Mouse (Mus musculus) forebrain, embryonic 14.5 days (tissue): ENCODE measurements around the gene Cux2. TPM values are rescaled to one million over a fixed set of nuclear protein-coding genes. Genes with fewer than 3 reads are reported as not detected.

Source experiments
- ATAC-seq: fragments of 200-750 bp; cut with Nextera tagmentation; 2 replicates; pipeline ENCODE4 v1.8.0; 2017; ENCODE audit warnings: mild to moderate bottlenecking, moderate library complexity
- DNase-seq: peaks from one replicate; pipeline ENCODE4 v3.0.0-alpha.2; 2015; ENCODE audit warnings: low spot score
- H3K27ac ChIP-seq: fragments of 300-500 bp; sonication (generic); 2 replicates; pipeline ENCODE4 v1.5.1; 2014; ENCODE audit warnings: low read depth, mild to moderate bottlenecking, control low read depth, low read length, moderate library complexity
- H3K27me3 ChIP-seq: fragments of 300-500 bp; sonication (generic); replicated peaks from 2 replicates; pipeline ENCODE4 v1.6.1; 2014; ENCODE audit warnings: low read length, control low read depth, mixed read lengths; ENCODE audit not compliant: control insufficient read depth, insufficient read depth
- H3K36me3 ChIP-seq: fragments of 300-500 bp; sonication (generic); 2 replicates; pipeline ENCODE4 v1.6.1; 2014; ENCODE audit warnings: low read length, control low read depth; ENCODE audit not compliant: control insufficient read depth, insufficient read depth
- H3K4me1 ChIP-seq: fragments of 300-500 bp; sonication (generic); 2 replicates; pipeline ENCODE4 v1.6.1; 2014; ENCODE audit warnings: antibody characterized with exemption, low read length, control low read depth; ENCODE audit not compliant: control insufficient read depth, insufficient read depth
- H3K4me2 ChIP-seq: fragments of 300-500 bp; sonication (generic); 2 replicates; pipeline ENCODE4 v1.6.1; 2014; ENCODE audit warnings: mild to moderate bottlenecking, control low read depth, low read length
- H3K4me3 ChIP-seq: fragments of 300-500 bp; sonication (generic); 2 replicates; pipeline ENCODE4 v1.5.1; 2014; ENCODE audit warnings: low read depth, low read length, control low read depth
- H3K9ac ChIP-seq: fragments of 300-500 bp; sonication (generic); 2 replicates; pipeline ENCODE4 v1.6.1; 2014; ENCODE audit warnings: mild to moderate bottlenecking, low read length, control low read depth, moderate library complexity
- H3K9me3 ChIP-seq: fragments of 300-500 bp; sonication (generic); replicated peaks from 2 replicates; pipeline ENCODE4 v1.6.1; 2016; ENCODE audit warnings: low read length, control low read depth, mixed read lengths; ENCODE audit not compliant: control insufficient read depth
- WGBS: fragments of 180-500 bp; shearing (Covaris S2); extraction: QIAGEN DNeasy Blood & Tissue Kit; methylation state at CpG from one replicate; pipeline ENCODE4 v1.1.7; 2014; 5-methylcytosine and 5-hydroxymethylcytosine counted together
- polyA plus RNA-seq: library from polyadenylated mRNA; unstranded; fragments of >200 nt; fragmentation: Nextera tagmentation; extraction: Ambion mirVana; gene quantifications from 2 replicates; pipeline ENCODE4 v1.2.1, GENCODE M21; 2014

Gene Cux2
- polyA plus RNA-seq, 1 experiment from 2014 or later, result 16.7 TPM

DNA sequence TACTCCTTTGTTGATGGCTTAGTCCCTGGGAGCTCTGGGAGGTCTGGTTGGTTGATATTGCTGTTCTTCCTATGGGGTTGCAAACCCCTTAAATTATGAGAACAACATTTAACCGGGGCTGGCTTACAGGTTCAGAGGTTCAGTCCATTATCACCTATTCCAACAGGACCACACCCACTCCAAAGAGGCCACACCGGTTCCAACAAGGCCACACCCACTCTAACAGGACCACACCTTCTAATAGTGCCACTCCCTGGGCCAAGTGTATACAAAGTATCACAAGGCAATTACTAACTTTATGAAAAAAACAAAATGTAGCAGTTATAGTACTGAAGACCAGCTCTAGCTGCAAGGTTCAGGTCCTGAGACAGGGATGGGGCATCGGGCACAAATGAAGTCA lies 34.6 kb upstream of the Cux2 start:
- Histone ChIP-seq H3K4me3 (no peak overlapping the region), H3K9ac (no peak overlapping the region), H3K4me1 (peaks cover 8% of the 10 kb centered on the region; the same call in 1 of the 2 replicates), H3K36me3 (no peaks in the 10 kb centered on the region), H3K9me3 (no peaks in the 10 kb centered on the region), H3K4me2 (no peak overlapping the region), H3K27ac (no peak overlapping the region), H3K27me3 (no peaks in the 10 kb centered on the region)
- DNase-seq (no peak), ATAC-seq (no peak)
- WGBS, result 77% methylated on average over 3 of the region's 3 CpGs

GRCm38 (mm10) chr5:122083282-122083681 lies 33.4 kb upstream of the Cux2 start:
- 94% methylated on average over 2 of the region's 2 CpGs for WGBS
- DNase-seq (no peak), ATAC-seq (no peak)
- Histone ChIP-seq H3K4me2 (no peak overlapping the region), H3K36me3 (no peaks in the 10 kb centered on the region), H3K9ac (no peak overlapping the region), H3K4me1 (peaks cover 8% of the 10 kb centered on the region; the same call in 1 of the 2 replicates), H3K4me3 (no peak overlapping the region), H3K27ac (no peak overlapping the region), H3K27me3 (no peaks in the 10 kb centered on the region), H3K9me3 (no peaks in the 10 kb centered on the region)

DNA sequence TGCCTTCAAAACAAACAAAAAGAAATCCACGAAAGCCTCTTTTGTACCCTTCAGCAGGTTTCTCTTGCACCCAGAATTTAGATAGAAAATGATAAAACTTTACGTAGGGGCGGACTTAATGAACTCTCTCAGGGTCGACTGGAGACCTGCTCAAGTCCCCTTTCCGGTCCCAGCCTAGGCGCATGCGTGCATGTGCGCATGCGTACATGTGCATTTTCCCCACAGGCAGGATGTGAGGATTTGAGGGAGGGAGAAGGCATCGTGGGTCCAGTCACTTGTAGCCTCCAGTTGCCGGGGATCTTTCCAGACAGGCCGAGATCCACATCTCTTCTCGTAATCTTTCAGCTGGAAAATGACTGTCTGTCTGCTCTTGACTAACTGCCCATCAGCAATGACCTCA lies 31.6 kb upstream of the Cux2 start:
- no peak overlapping the region for H3K9ac ChIP-seq
- WGBS, result 89% methylated on average over 13 of the region's 13 CpGs
- H3K9me3 ChIP-seq, result no peaks in the 10 kb centered on the region
- no peak overlapping the region for H3K4me3 ChIP-seq
- DNase-seq (no peak), ATAC-seq (no peak)
- no peak overlapping the region for H3K4me2 ChIP-seq
- H3K4me1 ChIP-seq, result peaks cover 8% of the 10 kb centered on the region; the same call in 1 of the 2 replicates
- H3K27ac ChIP-seq, result no peak overlapping the region
- H3K36me3 ChIP-seq, result no peaks in the 10 kb centered on the region
- no peaks in the 10 kb centered on the region for H3K27me3 ChIP-seq

- H3K4me2 ChIP-seq, result no peak overlapping the region
- ATAC-seq (peak; percentile 92), DNase-seq (peak; percentile 95)
- no peaks in the 10 kb centered on the region for H3K27me3 ChIP-seq
- WGBS, result 48% methylated on average over 11 of the region's 11 CpGs
- no peaks in the 10 kb centered on the region for H3K36me3 ChIP-seq
- H3K9ac ChIP-seq, result no peak overlapping the region
- H3K4me3 ChIP-seq, result no peak overlapping the region
- peak overlapping the region; percentile 73 for H3K27ac ChIP-seq
- peaks cover 6% of the 10 kb centered on the region; the same call in 1 of the 2 replicates for H3K4me1 ChIP-seq
- H3K9me3 ChIP-seq, result no peaks in the 10 kb centered on the region
Observed at GRCm38 (mm10) chr5:122080930-122081329, 31.0 kb upstream of the Cux2 start.

GRCm38 (mm10) chr5:122079796-122080195 lies 29.9 kb upstream of the Cux2 start:
- Histone ChIP-seq H3K4me3 (no peak overlapping the region), H3K9ac (no peak overlapping the region), H3K4me1 (peaks cover 3% of the 10 kb centered on the region; the same call in 1 of the 2 replicates), H3K27ac (no peak overlapping the region), H3K9me3 (no peaks in the 10 kb centered on the region), H3K36me3 (no peaks in the 10 kb centered on the region), H3K27me3 (no peaks in the 10 kb centered on the region), H3K4me2 (no peak overlapping the region)
- ATAC-seq, result no peak
- 82% methylated on average over 7 of the region's 7 CpGs for WGBS
- DNase-seq, result no peak

DNA sequence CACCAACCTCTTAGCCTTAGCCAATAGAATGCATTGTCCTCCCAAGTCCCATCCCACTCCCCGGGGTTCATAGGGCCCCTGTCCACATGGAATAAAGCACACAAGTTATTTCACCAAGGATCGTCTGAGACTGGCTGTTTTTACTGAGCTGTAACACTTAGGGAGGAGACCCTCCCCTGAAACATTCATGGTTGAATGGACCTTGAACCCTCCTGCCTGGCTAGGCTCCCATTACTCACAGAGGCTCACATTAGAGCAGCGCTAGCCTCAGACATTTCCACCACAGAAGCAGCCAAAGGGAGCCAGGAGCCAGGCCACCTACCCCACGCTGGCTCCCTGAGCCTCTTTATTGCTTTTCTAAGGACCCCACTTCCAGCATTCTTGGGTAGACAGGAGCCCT lies 27.3 kb upstream of the Cux2 start:
- WGBS, result 70% methylated on average over 4 of the region's 4 CpGs
- Histone ChIP-seq H3K27ac (no peak overlapping the region), H3K9ac (no peak overlapping the region), H3K4me1 (peaks cover 3% of the 10 kb centered on the region; the same call in 1 of the 2 replicates), H3K4me3 (no peak overlapping the region), H3K9me3 (no peaks in the 10 kb centered on the region), H3K4me2 (no peak overlapping the region), H3K36me3 (no peaks in the 10 kb centered on the region), H3K27me3 (no peaks in the 10 kb centered on the region)
- ATAC-seq (no peak), DNase-seq (no peak)

- DNase-seq (no peak), ATAC-seq (no peak)
- Histone ChIP-seq H3K27ac (no peak overlapping the region), H3K4me2 (no peak overlapping the region), H3K9ac (no peak overlapping the region), H3K4me1 (peaks cover 2% of the 10 kb centered on the region; the same call in 1 of the 2 replicates), H3K36me3 (no peaks in the 10 kb centered on the region), H3K9me3 (no peaks in the 10 kb centered on the region), H3K27me3 (no peaks in the 10 kb centered on the region), H3K4me3 (no peak overlapping the region)
- 58% methylated on average over 3 of the region's 3 CpGs for WGBS
Observed at GRCm38 (mm10) chr5:122075736-122076135, 25.8 kb upstream of the Cux2 start.

GRCm38 (mm10) chr5:122071997-122072396 lies 22.1 kb upstream of the Cux2 start:
- ATAC-seq, result no peak

DNA sequence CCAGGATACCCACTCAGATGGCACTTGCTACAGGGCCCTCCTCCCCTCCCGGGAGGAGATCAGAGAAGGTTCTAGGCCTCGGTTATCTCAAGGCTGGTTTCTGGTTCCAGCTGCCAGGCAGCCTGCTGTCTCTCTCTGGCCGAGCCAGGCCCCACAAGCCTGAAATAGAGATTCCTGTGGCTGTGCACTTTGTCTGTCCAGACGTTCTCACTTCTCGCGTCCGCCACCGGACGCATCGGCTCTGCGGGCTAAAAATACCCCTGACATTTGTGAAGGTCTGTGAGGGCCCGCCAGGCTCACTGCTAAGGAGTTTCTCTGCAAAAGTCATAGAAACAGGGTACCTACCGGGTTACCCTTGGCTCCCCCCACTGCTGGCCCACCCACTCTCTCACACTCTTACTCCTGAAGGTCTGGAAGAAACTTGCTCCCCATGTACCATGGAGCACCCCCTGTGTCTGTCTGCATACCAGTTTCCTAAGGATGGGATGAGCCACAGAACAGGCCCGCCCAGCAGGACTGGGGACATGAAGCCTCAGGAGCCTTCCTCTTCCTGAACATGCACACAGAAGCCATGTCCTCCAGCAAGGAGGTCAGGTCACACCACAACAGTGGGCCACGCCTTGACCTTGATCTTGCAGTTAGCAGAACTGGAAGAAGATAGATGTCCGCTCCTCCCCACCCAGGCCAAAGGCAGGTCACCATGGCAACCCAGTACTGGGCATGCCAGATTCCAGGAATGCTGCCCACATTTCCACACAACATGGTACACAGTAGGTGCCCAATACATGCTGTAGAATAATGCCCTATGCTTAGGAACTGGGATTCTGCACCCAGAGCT lies 21.3 kb upstream of the Cux2 start:
- Histone ChIP-seq H3K27ac (no peak overlapping the region), H3K27me3 (no peaks in the 10 kb centered on the region), H3K4me2 (no peak overlapping the region), H3K4me1 (no peaks in the 10 kb centered on the region), H3K4me3 (no peak overlapping the region), H3K9ac (no peak overlapping the region), H3K9me3 (no peaks in the 10 kb centered on the region), H3K36me3 (no peaks in the 10 kb centered on the region)
- DNase-seq (no peak), ATAC-seq (no peak)
- WGBS, result 87% methylated on average over 16 of the region's 16 CpGs

More at GRCm38 (mm10) chr5:122071997-122072396, 22.1 kb upstream of the Cux2 start:
- no peak overlapping the region for H3K27ac ChIP-seq
- WGBS, result 79% methylated on average over 4 of the region's 4 CpGs
- no peaks in the 10 kb centered on the region for H3K36me3 ChIP-seq
- H3K27me3 ChIP-seq, result no peaks in the 10 kb centered on the region
- H3K4me3 ChIP-seq, result no peak overlapping the region
- no peaks in the 10 kb centered on the region for H3K4me1 ChIP-seq
- H3K9ac ChIP-seq, result no peak overlapping the region
- no peaks in the 10 kb centered on the region for H3K9me3 ChIP-seq
- no peak for DNase-seq
- no peak overlapping the region for H3K4me2 ChIP-seq
